Mouse (Mus musculus) large intestine, adult 2 months (tissue): ENCODE data around the gene Vmn1r100. TPM values are rescaled to one million over a fixed set of nuclear protein-coding genes. Genes with fewer than 3 reads are reported as not detected.
"Not testable (repeated sequence)": the region's sequence is repeated elsewhere in the genome, so short reads cannot be mapped to it uniquely, and the experiment has no call there.

Experiments used
- DNase-seq: peaks from one replicate; pipeline ENCODE4 v3.0.0-alpha.2; 2012; ENCODE audit warnings: low read depth, low spot score
- WGBS: fragments of 180-500 bp; shearing (Covaris S2); methylation state at CpG from one replicate; pipeline ENCODE4 v1.1.7; 2018; 5-methylcytosine and 5-hydroxymethylcytosine counted together
- polyA plus RNA-seq: library from polyadenylated mRNA; depleted of rRNA; stranded (reverse); fragments of >200 nt; gene quantifications from 2 replicates; pipeline ENCODE4 v1.2.3, GENCODE M21; 2012; rRNA removed

Vmn1r100 gene
- polyA plus RNA-seq: not detected in 2 replicates

DNA sequence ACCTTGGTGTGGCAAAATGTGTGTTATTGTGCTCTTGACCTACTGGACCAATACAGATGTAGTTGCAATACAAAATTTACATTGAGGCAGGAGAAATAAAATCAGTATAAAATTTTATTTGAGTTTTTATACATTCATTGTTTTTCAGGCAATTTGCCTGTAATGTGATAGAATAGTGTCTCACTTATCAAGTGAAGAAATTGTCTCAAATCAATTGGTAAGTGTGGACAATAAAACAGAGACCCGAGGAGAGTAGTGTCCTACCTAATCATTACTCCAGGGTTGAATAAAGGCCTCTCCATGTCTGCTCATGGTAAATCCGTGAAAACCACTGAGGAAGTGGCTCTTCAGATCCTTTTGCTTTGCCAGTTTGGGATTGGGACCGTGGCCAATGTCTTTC is at the start of gene Vmn1r100:
Gene Vmn1r100 (plus strand): TSS at position 301 of the 400 bp plus-strand sequence.
- not testable (repeated sequence) for DNase-seq
- no CpG with 5 or more reads among the region's 3 CpGs for WGBS

DNA sequence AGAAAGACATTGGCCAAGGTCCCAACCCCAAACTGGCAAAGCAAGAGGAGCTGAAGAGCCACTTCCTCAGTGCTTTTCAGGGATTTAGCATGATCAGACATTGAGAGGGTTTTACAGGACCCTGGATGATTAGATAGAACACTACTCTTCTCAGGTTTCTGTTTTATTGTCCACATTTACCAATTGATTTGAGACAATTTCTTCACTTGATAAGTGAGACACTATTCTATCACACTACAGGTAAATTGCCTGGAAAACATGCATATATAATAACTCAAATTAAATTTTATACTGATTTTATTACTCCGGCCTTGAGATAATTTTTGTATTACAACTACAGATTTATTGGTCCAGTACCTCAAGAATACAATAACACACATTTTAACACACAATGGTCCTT is 42.4 kb upstream of the Vmn1r100 start, which contains the start of gene Gm5728:
Gene Gm5728 (minus strand): TSS at position 101 of the 400 bp plus-strand sequence.
- DNase-seq: not testable (repeated sequence)
- no CpG with 5 or more reads among the region's 1 CpGs for WGBS

DNA sequence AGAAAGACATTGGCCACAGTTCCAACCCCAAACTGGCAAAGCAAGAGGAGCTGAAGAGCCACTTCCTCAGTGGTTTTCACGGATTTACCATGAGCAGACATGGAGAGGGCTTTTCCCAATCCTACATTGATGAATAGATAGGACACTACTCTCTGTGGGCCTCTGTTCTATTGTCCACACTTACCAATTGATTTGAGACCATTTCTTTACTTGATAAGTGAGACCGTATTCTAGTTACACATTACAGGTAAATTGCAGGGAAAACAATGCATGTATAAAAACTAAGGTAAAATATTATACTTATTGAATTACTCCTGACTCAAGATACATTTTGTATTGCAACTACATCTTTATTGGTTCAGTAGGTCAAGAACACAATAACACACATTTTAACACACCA is 24.8 kb downstream of the Vmn1r100 start, which contains the start of gene Vmn1r101:
Gene Vmn1r101 (minus strand): TSS at position 101 of the 400 bp plus-strand sequence.
- DNase-seq: not testable (repeated sequence)
- WGBS: no CpG with 5 or more reads among the region's 2 CpGs

Other genes starting within 250 kb of the Vmn1r100 start
- gene Vmn1r94, start 249.6 kb upstream of the Vmn1r100 start, polyA plus RNA-seq: not detected in 2 replicates
- not detected in 2 replicates for gene Vmn1r95, start 224.2 kb upstream of the Vmn1r100 start, polyA plus RNA-seq
- gene Gm6164, start 212.3 kb upstream of the Vmn1r100 start, polyA plus RNA-seq: not detected in 2 replicates
- not detected in 2 replicates for gene Gm4498, start 184.1 kb upstream of the Vmn1r100 start, polyA plus RNA-seq
- not detected in 2 replicates for gene Gm5890, start 155.1 kb upstream of the Vmn1r100 start, polyA plus RNA-seq
- gene Gm4133, start 83.9 kb upstream of the Vmn1r100 start, polyA plus RNA-seq: not detected in 2 replicates
- not detected in 2 replicates for gene Gm5728, start 42.5 kb upstream of the Vmn1r100 start, polyA plus RNA-seq
- not detected in 2 replicates for gene Vmn1r101, start 24.7 kb downstream of the Vmn1r100 start, polyA plus RNA-seq
- gene Gm10670, start 57.0 kb downstream of the Vmn1r100 start, polyA plus RNA-seq: not detected in 2 replicates
- not detected in 2 replicates for gene Vmn1r103, start 92.6 kb downstream of the Vmn1r100 start, polyA plus RNA-seq
- not detected in 2 replicates for gene Vmn1r104, start 115.9 kb downstream of the Vmn1r100 start, polyA plus RNA-seq
- gene Gm5726, start 127.8 kb downstream of the Vmn1r100 start, polyA plus RNA-seq: not detected in 2 replicates
- gene Gm4141, start 158.3 kb downstream of the Vmn1r100 start, polyA plus RNA-seq: not detected in 2 replicates
- gene Gm4513, start 181.1 kb downstream of the Vmn1r100 start, polyA plus RNA-seq: not detected in 2 replicates